Mouse (Mus musculus) myocyte (in vitro differentiated cells): ENCODE measurements around the gene Syt12.

Experiments used
- E2F4 ChIP-seq: IDR thresholded peaks from one replicate; pipeline ENCODE4 v1.6.1; 2011; ENCODE audit warnings: mild to moderate bottlenecking, control low read depth, moderate library complexity; ENCODE audit not compliant: insufficient read depth
- MAX ChIP-seq: IDR thresholded peaks from one replicate; pipeline ENCODE4 v1.6.1; 2011; ENCODE audit warnings: low read depth, mild to moderate bottlenecking, control low read depth
- MYOD1 ChIP-seq, 3 experiments: IDR thresholded peaks; one replicate each; pipeline ENCODE4 v1.6.1; 2011; ENCODE audit warnings: control low read depth in 2 of 3, low read depth in 2 of 3, mild to moderate bottlenecking in 2 of 3, moderate library complexity in 1 of 3; ENCODE audit not compliant: insufficient read length in 2 of 3, control insufficient read depth in 1 of 3
- POLR2A ChIP-seq: IDR thresholded peaks from one replicate; pipeline ENCODE4 v1.6.1; 2011; ENCODE audit warnings: low read depth, mild to moderate bottlenecking, control low read depth, moderate library complexity; ENCODE audit not compliant: insufficient read length
- REST ChIP-seq: IDR thresholded peaks from one replicate; pipeline ENCODE4 v1.6.1; 2011; ENCODE audit warnings: mild to moderate bottlenecking, control low read depth, moderate library complexity; ENCODE audit not compliant: insufficient read depth, insufficient read length
- SRF ChIP-seq: IDR thresholded peaks from one replicate; pipeline ENCODE4 v1.6.1; 2011; ENCODE audit warnings: low read depth; ENCODE audit not compliant: control insufficient read depth, insufficient read length
- TCF12 ChIP-seq: IDR thresholded peaks from one replicate; pipeline ENCODE4 v1.6.1; 2011; ENCODE audit warnings: mild to moderate bottlenecking, control low read depth; ENCODE audit not compliant: poor library complexity, insufficient read depth, severe bottlenecking
- USF1 ChIP-seq: IDR thresholded peaks from one replicate; pipeline ENCODE4 v1.6.1; 2011; ENCODE audit warnings: low read depth, mild to moderate bottlenecking, control low read depth, moderate library complexity

DNA sequence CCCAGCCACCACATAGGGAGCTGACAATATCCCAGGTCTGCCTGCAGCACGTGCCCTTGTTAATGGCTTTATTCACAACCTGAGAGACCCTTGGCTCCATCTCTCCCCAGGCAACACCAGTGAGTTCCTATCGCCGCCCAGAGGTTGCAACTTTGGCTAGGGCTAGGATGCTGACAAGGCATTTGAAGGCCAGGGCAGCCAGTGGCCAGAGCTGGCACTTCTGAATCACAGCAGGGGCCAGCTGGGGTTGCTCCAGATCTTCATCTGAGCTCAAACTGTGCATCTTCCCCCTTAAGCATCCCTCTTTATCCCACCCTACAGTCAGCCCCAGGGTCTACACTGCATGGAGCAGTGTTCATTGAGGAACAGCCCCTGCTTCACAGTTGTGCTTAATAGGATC, 2.5 kb downstream of the Syt12 start:
- no peak for TF ChIP-seq MAX
- TF ChIP-seq MYOD1 (IDR thresholded peaks at IDR 0.05; ENCODE audit: control insufficient read depth in 1 of 3, insufficient read length in 2 of 3, low read depth in 2 of 3), result no peak
- no peak for TF ChIP-seq SRF
- no peak for TF ChIP-seq TCF12
- no peak for TF ChIP-seq POLR2A
- no peak for TF ChIP-seq USF1
- no peak for TF ChIP-seq E2F4
- TF ChIP-seq REST, result no peak
